Mouse (Mus musculus): ENCODE results near the gene Spata2l. TPM values are rescaled to one million over a fixed set of nuclear protein-coding genes. Genes with fewer than 3 reads are reported as not detected.

Spata2l gene
- polyA plus RNA-seq, 1 experiment from 2014 or later: 2.3 TPM

DNA sequence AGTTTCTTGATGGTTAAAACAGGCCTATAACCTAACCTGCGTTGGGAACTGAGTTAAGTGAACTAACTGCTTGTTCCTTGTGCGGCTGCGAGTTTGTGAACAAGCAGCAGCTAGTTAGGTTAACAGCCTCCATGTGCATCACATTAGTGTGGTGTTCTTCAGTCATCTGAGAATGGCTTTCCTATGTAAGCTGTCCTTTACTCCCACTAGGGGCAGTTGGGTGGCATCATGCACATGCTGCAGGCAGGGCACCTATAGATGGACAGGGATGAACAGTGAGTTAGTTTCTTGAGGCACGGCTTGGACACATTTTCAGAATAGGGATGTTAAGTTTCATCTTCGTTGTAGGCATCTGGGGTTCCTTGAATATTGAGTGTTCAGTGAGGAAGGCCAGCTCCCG lies 19.1 kb upstream of the Spata2l start:
- Histone ChIP-seq H3K36me3 (ENCODE audit: insufficient read depth) (peaks cover 58% of the 10 kb centered on the region), H3K9ac (peak overlapping the region; percentile 94), H3K4me2 (peak overlapping the region; percentile 96), H3K9me3 (ENCODE audit: low read depth, low read length) (no peaks in the 10 kb centered on the region), H3K27me3 (ENCODE audit: insufficient read depth, low read length) (no peaks in the 10 kb centered on the region), H3K4me1 (ENCODE audit: insufficient read depth) (peaks cover 12% of the 10 kb centered on the region; the same call in 1 of the 2 replicates), H3K4me3 (ENCODE audit: low read depth, low read length) (peak overlapping the region; percentile 90), H3K27ac (ENCODE audit: low read depth) (no peak overlapping the region)
- DNase-seq (no peak), ATAC-seq (ENCODE audit: insufficient read depth) (no peak)
- peak; percentile 26; the same call in 1 of the 2 replicates for TF ChIP-seq CTCF (IDR thresholded peaks at IDR 0.05; ENCODE audit: low read depth)
- WGBS: 70% methylated on average over 6 of the region's 6 CpGs

DNA sequence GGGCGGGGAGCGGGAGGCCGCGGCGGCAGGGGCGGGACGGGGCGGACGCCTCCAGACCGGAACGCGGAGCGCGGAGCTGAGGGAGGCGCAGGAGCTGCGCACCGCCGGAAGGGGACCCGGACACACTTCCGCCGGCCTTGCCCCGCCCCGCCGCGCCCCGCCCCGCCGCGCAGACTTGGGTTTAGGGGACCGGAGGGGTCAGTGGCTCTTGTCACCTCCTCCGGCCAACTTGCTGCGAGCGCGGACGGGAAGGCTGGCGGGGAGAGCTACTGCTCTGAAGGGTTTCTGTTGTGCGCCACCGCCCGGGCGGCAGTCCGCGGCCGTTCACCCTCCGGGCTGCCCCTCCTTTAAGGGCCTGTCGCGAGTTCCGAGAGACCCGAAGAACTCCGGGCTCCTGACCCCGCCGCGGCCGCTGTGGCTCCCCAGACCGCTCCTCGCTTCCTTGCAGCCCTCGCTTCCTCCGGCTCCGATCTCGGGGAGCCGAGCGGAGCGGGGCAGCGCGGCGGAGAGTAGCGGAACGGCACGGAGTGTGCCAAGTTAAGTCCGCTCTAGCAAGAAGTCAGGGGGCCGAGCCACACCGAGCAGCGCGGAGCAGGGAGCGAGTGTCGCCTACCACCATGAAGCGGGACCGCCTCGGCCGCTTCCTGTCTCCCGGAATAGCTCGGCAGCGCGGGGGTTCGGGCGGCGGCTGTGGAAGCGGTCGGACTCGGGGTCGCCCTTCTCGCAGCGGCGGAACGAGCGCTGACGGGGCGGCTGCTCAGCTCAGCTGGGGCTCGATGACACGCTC lies 18.3 kb upstream of the Spata2l start, which contains the start of the genes Zfp276 and Vps9d1:
Gene Zfp276 (plus strand): TSS at position 97 of the 787 bp plus-strand sequence.
Gene Vps9d1 (minus strand): TSS at position 250 of the 787 bp plus-strand sequence.
- peak within 1 kb of the TSS; percentile 82 for H3K27ac ChIP-seq (ENCODE audit: low read depth)
- H3K4me1 ChIP-seq (ENCODE audit: insufficient read depth): peaks cover 12% of the 10 kb centered on the region; the same call in 1 of the 2 replicates
- ATAC-seq (ENCODE audit: insufficient read depth) (peak; percentile 98), DNase-seq (peak; percentile 90)
- H3K36me3 ChIP-seq (ENCODE audit: insufficient read depth): peaks cover 56% of the 10 kb centered on the region
- no peaks in the 10 kb centered on the region for H3K27me3 ChIP-seq (ENCODE audit: insufficient read depth, low read length)
- under 1% methylated on average over 98 of the region's 99 CpGs for WGBS
- no peak for TF ChIP-seq CTCF (IDR thresholded peaks at IDR 0.05; ENCODE audit: low read depth)
- H3K9me3 ChIP-seq (ENCODE audit: low read depth, low read length): no peaks in the 10 kb centered on the region
- peak within 1 kb of the TSS; percentile 90 for H3K4me3 ChIP-seq (ENCODE audit: low read depth, low read length)
- H3K9ac ChIP-seq: peak within 1 kb of the TSS; percentile 94
- peak within 1 kb of the TSS; percentile 96 for H3K4me2 ChIP-seq

DNA sequence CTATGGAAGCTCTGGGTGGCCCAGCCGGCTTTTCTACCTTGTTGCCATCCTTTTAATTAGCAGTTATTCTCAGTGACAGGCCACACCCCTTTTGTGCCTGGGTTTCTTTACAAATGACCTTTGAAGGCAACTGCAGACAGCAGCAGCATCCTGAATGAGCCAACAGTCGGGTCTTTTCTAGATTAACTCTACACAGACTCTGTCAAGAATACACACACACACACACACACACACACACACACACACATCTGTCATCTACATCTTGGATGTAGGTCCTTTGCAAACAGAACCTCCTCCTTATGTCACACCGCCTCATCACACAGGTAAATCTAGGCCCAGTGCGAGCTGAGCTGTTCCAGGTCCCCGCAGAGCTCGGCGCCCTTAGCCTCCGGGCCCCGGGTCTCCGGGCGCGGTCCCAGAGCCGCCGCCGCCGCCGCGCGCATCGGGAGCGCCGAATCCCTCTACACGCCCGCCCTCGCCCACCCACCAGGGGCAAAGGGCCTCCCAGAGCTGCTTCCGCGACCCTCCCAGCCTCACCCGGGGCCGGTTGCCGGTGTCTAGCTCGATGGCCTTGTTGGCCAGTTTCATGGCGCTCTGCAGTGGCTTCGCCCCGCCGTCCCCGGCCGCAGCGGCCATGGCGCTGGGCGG lies 17.5 kb upstream of the Spata2l start:
- H3K27me3 ChIP-seq (ENCODE audit: insufficient read depth, low read length): no peaks in the 10 kb centered on the region
- WGBS: 1% methylated on average over 40 of the region's 40 CpGs
- DNase-seq (peak; percentile 20), ATAC-seq (ENCODE audit: insufficient read depth) (no peak; the same call in none of the 2 replicates)
- peak overlapping the region; percentile 94 for H3K9ac ChIP-seq
- TF ChIP-seq CTCF (IDR thresholded peaks at IDR 0.05; ENCODE audit: low read depth): no peak
- H3K27ac ChIP-seq (ENCODE audit: low read depth): peak overlapping the region; percentile 82
- H3K36me3 ChIP-seq (ENCODE audit: insufficient read depth): peaks cover 56% of the 10 kb centered on the region
- peaks cover 12% of the 10 kb centered on the region; the same call in 1 of the 2 replicates for H3K4me1 ChIP-seq (ENCODE audit: insufficient read depth)
- no peaks in the 10 kb centered on the region for H3K9me3 ChIP-seq (ENCODE audit: low read depth, low read length)
- peak overlapping the region; percentile 90 for H3K4me3 ChIP-seq (ENCODE audit: low read depth, low read length)
- H3K4me2 ChIP-seq: peak overlapping the region; percentile 96

DNA sequence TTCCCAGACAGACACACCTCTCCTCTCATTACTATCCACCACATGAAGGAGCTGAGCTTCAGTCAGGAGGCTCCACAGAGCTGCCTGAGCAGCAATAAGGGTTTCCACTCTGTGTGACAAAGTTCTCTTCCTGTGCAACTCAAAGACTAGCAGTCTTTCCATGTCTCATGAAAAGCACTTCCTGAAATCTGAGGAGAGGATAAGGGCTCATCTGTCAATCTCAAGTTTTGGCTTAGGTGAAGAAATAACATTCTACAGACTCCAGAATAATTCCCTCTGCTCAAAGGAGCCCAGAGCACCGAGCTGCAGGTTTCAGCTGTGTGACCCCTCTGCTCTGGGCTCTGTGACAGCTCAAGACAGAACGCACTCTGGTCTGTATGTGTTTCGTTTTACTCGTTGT lies 16.9 kb upstream of the Spata2l start:
- Histone ChIP-seq H3K4me2 (peak overlapping the region; percentile 96), H3K9ac (peak overlapping the region; percentile 94), H3K27me3 (ENCODE audit: insufficient read depth, low read length) (no peaks in the 10 kb centered on the region), H3K36me3 (ENCODE audit: insufficient read depth) (peaks cover 56% of the 10 kb centered on the region), H3K27ac (ENCODE audit: low read depth) (no peak overlapping the region), H3K4me1 (ENCODE audit: insufficient read depth) (peaks cover 12% of the 10 kb centered on the region; the same call in 1 of the 2 replicates), H3K4me3 (ENCODE audit: low read depth, low read length) (peak overlapping the region; percentile 90), H3K9me3 (ENCODE audit: low read depth, low read length) (no peaks in the 10 kb centered on the region)
- TF ChIP-seq CTCF (IDR thresholded peaks at IDR 0.05; ENCODE audit: low read depth): no peak
- ATAC-seq (ENCODE audit: insufficient read depth) (no peak), DNase-seq (no peak)
- 43% methylated on average over 4 of the region's 4 CpGs for WGBS

DNA sequence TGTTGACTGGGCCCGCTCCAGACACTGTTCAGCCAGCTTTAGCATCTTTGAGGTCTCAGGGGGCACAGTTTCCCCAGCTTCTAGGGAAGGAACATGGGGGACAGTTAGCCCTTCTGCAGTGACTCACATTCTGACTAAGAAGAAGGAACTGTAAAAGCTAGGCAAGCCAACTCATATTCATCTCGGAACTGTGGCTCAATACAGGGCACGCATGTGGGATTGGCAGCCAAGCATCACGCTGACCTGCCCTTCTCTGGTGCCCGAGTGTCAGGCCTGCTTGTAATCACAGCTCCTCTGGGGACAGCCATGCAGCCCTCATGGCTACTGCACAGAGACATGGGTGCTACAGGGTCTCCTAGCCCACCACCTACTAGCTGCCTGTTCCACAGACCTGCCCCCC lies 14.9 kb upstream of the Spata2l start:
- H3K27me3 ChIP-seq (ENCODE audit: insufficient read depth, low read length): no peaks in the 10 kb centered on the region
- H3K36me3 ChIP-seq (ENCODE audit: insufficient read depth): peaks cover 58% of the 10 kb centered on the region
- no peak for DNase-seq
- H3K27ac ChIP-seq (ENCODE audit: low read depth): no peak overlapping the region
- H3K4me2 ChIP-seq: no peak overlapping the region
- H3K9me3 ChIP-seq (ENCODE audit: low read depth, low read length): no peaks in the 10 kb centered on the region
- no peak for TF ChIP-seq CTCF (IDR thresholded peaks at IDR 0.05; ENCODE audit: low read depth)
- peaks cover 12% of the 10 kb centered on the region; the same call in 1 of the 2 replicates for H3K4me1 ChIP-seq (ENCODE audit: insufficient read depth)
- ATAC-seq (ENCODE audit: insufficient read depth): no peak
- H3K4me3 ChIP-seq (ENCODE audit: low read depth, low read length): no peak overlapping the region
- WGBS: 89% methylated on average over 5 of the region's 5 CpGs
- no peak overlapping the region for H3K9ac ChIP-seq

DNA sequence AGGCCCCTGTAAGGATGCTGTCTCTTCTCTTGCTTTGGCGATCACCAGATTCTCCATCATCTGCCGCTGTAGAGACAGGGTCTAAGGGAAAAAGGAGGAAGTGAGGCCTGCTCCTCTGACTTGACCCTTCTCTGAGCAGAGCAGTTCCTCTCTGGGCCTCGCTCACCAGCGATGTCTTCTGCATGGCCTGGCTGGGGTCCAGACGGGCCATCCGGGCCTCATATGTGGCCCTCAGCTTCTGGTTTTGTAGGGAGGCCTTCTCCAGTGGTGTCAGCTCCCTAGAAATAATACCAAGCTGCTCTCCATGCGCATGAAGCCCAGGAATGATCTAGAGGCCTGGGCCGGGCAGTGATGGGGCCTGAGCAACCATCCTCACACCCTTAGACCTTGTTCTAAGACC lies 12.6 kb upstream of the Spata2l start:
- H3K27ac ChIP-seq (ENCODE audit: low read depth): no peak overlapping the region
- no peak for DNase-seq
- 89% methylated on average over 8 of the region's 8 CpGs for WGBS
- no peak for TF ChIP-seq CTCF (IDR thresholded peaks at IDR 0.05; ENCODE audit: low read depth)
- ATAC-seq (ENCODE audit: insufficient read depth): no peak
- H3K9ac ChIP-seq: no peak overlapping the region
- no peaks in the 10 kb centered on the region for H3K9me3 ChIP-seq (ENCODE audit: low read depth, low read length)
- H3K36me3 ChIP-seq (ENCODE audit: insufficient read depth): peaks cover 76% of the 10 kb centered on the region
- H3K4me2 ChIP-seq: no peak overlapping the region
- no peak overlapping the region for H3K4me3 ChIP-seq (ENCODE audit: low read depth, low read length)
- no peaks in the 10 kb centered on the region for H3K27me3 ChIP-seq (ENCODE audit: insufficient read depth, low read length)
- H3K4me1 ChIP-seq (ENCODE audit: insufficient read depth): peaks cover 6% of the 10 kb centered on the region; the same call in 1 of the 2 replicates

DNA sequence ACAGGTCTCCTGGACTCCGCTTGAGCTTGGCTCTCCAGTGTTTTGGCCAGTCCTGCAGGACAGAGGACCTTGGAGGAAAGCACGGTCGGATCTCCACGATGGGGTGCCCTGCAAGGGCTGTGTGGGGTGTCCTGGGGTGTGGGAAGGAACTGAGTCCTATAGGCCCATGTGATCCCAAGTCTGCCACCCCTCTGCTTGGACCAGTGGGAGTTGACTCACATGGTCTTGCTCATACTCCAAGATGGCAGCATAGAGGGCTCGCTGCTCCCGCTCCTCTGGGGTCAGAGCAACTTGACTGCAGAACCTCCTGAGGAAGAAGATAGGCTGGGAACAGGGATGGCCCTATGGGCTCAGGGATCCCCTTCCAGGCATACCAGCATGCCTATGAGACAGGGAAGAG lies 11.7 kb upstream of the Spata2l start:
- H3K36me3 ChIP-seq (ENCODE audit: insufficient read depth): peaks cover 83% of the 10 kb centered on the region
- no peak for ATAC-seq (ENCODE audit: insufficient read depth)

More for the DNA sequence above, 11.7 kb upstream of the Spata2l start:
- Histone ChIP-seq H3K9ac (no peak overlapping the region), H3K27ac (ENCODE audit: low read depth) (no peak overlapping the region), H3K4me3 (ENCODE audit: low read depth, low read length) (no peak overlapping the region), H3K4me1 (ENCODE audit: insufficient read depth) (0 out of 2 replicates have a peak, but pooled peaks cover under 1% of the 10 kb centered on the region), H3K9me3 (ENCODE audit: low read depth, low read length) (no peaks in the 10 kb centered on the region), H3K4me2 (no peak overlapping the region), H3K27me3 (ENCODE audit: insufficient read depth, low read length) (no peaks in the 10 kb centered on the region)
- 94% methylated on average over 6 of the region's 6 CpGs for WGBS
- no peak for TF ChIP-seq CTCF (IDR thresholded peaks at IDR 0.05; ENCODE audit: low read depth)
- no peak for DNase-seq

Data from lung, embryonic 14.5 days (tissue).